Mouse (Mus musculus): ENCODE data around the gene Letm1.

DNA sequence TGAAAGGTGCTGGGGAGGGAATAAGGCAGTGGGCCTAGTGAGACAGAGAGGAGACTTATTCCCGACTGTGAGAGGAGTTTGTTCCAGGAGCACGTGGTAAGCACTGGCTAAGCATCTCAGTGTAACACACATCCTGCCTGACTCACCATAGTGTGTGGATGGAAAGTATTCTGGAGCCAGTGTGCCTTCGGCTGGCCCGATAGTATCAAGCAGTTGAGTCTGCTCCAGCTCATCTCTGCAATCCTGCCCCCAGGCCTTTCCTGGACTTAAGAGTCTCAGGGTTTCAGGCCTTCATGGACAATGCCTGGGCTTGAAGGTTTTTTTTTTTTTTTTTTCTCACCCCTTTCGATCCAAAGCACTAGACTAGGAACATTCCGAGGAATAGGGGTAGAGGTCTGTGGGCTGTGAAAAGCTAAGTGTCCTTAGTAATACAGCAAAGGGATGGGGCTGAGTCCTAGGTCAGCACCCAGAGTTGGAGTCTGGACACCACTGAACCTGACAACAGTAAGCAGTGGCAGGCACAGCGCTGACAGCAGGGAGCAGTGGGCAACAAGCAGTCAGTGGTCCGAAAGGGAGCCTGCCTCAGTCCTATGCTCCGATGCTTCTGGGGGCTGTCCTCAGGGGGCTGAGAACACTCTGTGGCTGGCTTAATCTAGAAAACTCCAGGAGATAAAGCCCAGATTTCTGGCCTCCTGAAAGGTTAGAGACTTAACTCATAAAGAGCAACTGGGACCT is 36.7 kb upstream of the Letm1 start:
- no peak for TF ChIP-seq POLR2A (IDR thresholded peaks at IDR 0.05; ENCODE audit: control insufficient read depth, extremely low read depth, insufficient read depth, low read length, poor library complexity)
- TF ChIP-seq CTCF (IDR thresholded peaks at IDR 0.05; ENCODE audit: borderline replicate concordance, control insufficient read depth, extremely low read depth, insufficient read depth, low read length, poor library complexity), result no peak

Data from thymus, adult 2 months (tissue).